Mouse (Mus musculus): ENCODE data around the gene Prss27. TPM values are rescaled to one million over a fixed set of nuclear protein-coding genes. Genes with fewer than 3 reads are reported as not detected.
"Not testable (repeated sequence)": the region's sequence is repeated elsewhere in the genome, so short reads cannot be mapped to it uniquely, and the experiment has no call there.

Prss27 gene
- polyA plus RNA-seq, 1 experiment from 2014 or later = 0.17 TPM

DNA sequence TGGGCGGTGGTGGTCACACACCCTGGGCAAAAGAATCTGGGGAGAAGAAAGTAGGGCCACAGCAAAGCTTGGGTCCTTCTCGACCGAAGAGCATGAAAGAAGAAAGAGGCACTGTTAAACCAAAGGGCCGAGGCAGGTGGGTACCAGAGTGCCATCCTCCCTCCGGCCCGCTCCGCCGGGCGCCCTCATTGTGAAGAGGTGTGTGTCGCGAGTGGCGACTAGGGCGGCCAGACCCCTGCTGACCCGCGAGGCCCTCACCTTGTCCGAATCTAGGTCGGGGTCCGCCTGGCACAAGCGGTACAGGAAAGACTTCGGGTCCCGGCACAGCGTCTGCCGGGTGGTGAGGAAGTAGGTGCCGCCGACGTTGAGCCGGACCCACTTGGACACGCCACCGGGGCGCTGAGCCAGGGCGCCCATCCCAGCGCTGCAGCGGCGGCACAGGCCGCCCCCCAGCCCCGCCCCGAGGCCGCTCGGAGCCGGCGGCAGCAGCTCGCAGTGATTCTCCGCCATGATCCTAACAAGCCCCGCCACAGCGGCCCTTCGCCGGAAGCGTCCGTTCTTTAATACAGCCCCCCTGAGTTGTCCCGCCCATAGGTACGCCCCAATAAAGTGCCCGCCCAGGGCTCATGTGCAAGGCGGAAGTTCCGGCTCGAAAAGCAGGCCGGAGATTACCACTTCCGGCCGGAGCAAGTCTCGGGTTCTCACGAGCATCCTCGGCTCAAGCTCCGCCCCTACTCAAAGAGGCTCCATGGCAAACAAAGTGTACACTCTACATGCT lies 35.2 kb downstream of the Prss27 start, which contains the start of gene Kctd5:
Gene Kctd5, minus strand, starts transcription at position 567 of the 778 bp plus-strand sequence.
- Histone ChIP-seq H3K27me3 (replicated peaks; ENCODE audit: control insufficient read depth, insufficient read depth, low read length) (no peaks in the 10 kb centered on the region), H3K9me3 (ENCODE audit: control insufficient read depth, low read length) (no peaks in the 10 kb centered on the region), H3K4me2 (ENCODE audit: low read depth, low read length) (peak within 1 kb of the TSS; percentile 52), H3K27ac (ENCODE audit: low read length) (peak within 1 kb of the TSS; percentile 84), H3K9ac (ENCODE audit: low read depth, low read length) (peak within 1 kb of the TSS; percentile 95), H3K4me1 (ENCODE audit: control insufficient read depth, insufficient read depth, low read length) (peaks cover 5% of the 10 kb centered on the region; the same call in 1 of the 2 replicates), H3K4me3 (ENCODE audit: low read length) (peak within 1 kb of the TSS; percentile 86), H3K36me3 (ENCODE audit: control insufficient read depth, insufficient read depth, low read length) (0 out of 2 replicates have a peak, but pooled peaks cover 1% of the 10 kb centered on the region)
- ATAC-seq = peak; percentile 97
- under 1% methylated on average over 56 of the region's 62 CpGs for WGBS

DNA sequence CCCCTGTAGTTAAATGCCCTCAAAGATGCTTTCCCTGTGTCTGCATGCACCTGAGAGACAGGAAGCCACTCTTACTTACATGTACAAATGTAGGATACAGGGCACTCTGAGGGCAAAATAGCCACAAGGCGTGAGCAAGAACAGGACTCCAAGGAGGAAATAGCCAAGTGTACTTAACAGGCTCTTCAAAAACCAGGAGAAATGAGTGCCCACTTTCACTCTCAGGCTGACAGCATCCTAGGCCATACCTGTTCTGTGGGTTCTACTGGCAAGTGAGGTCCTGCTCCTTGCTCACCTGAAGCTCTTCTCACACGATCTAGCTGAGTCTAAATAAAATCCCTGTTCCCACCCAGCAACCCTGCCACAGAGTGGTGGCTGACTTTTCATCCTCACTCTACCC lies 39.2 kb downstream of the Prss27 start:
- WGBS = 89% methylated on average over 2 of the region's 2 CpGs
- H3K4me1 ChIP-seq (ENCODE audit: control insufficient read depth, insufficient read depth, low read length) = 0 out of 2 replicates have a peak, but pooled peaks cover 1% of the 10 kb centered on the region
- no peaks in the 10 kb centered on the region for H3K27me3 ChIP-seq (replicated peaks; ENCODE audit: control insufficient read depth, insufficient read depth, low read length)
- no peak overlapping the region for H3K9ac ChIP-seq (ENCODE audit: low read depth, low read length)
- H3K4me2 ChIP-seq (ENCODE audit: low read depth, low read length) = no peak overlapping the region
- peaks cover 11% of the 10 kb centered on the region; the same call in 1 of the 2 replicates for H3K36me3 ChIP-seq (ENCODE audit: control insufficient read depth, insufficient read depth, low read length)
- no peak overlapping the region for H3K27ac ChIP-seq (ENCODE audit: low read length)
- H3K4me3 ChIP-seq (ENCODE audit: low read length) = no peak overlapping the region
- no peaks in the 10 kb centered on the region for H3K9me3 ChIP-seq (ENCODE audit: control insufficient read depth, low read length)
- ATAC-seq = no peak

DNA sequence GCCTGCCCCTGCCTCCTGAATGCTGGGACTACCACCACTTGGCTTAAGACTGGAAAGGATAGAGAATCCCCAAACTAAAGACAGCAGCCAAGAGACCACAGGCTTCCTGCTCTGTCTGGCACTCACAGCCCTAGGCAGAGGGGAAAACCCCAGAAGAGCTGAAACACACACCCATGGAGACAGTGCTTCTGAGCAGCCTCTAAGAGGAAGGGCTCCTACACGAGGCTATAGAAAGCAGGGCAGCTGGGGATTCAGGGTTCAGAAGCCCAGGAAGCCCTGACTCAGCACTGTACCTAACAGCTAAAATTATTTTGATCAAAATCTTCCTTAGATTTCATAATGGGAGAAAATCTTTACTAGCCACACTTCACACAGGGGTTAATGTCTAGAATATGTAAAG lies 46.6 kb downstream of the Prss27 start:
- no peaks in the 10 kb centered on the region for H3K9me3 ChIP-seq (ENCODE audit: control insufficient read depth, low read length)
- no peaks in the 10 kb centered on the region for H3K4me1 ChIP-seq (ENCODE audit: control insufficient read depth, insufficient read depth, low read length)
- H3K9ac ChIP-seq (ENCODE audit: low read depth, low read length) = no peak overlapping the region
- H3K27ac ChIP-seq (ENCODE audit: low read length) = no peak overlapping the region
- 48% methylated on average over 1 of the region's 1 CpGs for WGBS
- no peaks in the 10 kb centered on the region for H3K27me3 ChIP-seq (replicated peaks; ENCODE audit: control insufficient read depth, insufficient read depth, low read length)
- H3K4me2 ChIP-seq (ENCODE audit: low read depth, low read length) = no peak overlapping the region
- ATAC-seq = no peak
- peaks cover 1% of the 10 kb centered on the region; the same call in 1 of the 2 replicates for H3K36me3 ChIP-seq (ENCODE audit: control insufficient read depth, insufficient read depth, low read length)
- no peak overlapping the region for H3K4me3 ChIP-seq (ENCODE audit: low read length)

DNA sequence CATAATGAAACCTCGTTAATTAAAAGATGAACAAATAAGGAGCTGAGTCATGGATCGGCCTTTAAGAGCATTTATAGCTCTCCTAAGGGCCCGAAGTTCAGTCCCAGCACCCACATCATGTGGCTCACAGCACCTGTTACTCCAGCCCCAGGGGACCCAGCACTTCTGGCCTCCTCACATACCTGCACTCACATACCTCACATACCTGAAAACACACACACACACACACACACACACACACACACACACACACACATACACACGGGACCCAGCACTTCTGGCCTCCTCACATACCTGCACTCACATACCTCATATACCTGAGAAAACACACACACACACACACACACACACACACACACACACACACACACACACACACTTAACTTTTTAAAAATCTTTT lies 48.5 kb downstream of the Prss27 start:
- H3K4me3 ChIP-seq (ENCODE audit: low read length); H3K4me1 ChIP-seq (ENCODE audit: control insufficient read depth, insufficient read depth, low read length); H3K9me3 ChIP-seq (ENCODE audit: control insufficient read depth, low read length); H3K27me3 ChIP-seq (replicated peaks; ENCODE audit: control insufficient read depth, insufficient read depth, low read length); ATAC-seq; H3K36me3 ChIP-seq (ENCODE audit: control insufficient read depth, insufficient read depth, low read length); H3K27ac ChIP-seq (ENCODE audit: low read length); H3K4me2 ChIP-seq (ENCODE audit: low read depth, low read length); H3K9ac ChIP-seq (ENCODE audit: low read depth, low read length): not testable (repeated sequence)
- WGBS = 89% methylated on average over 4 of the region's 4 CpGs

DNA sequence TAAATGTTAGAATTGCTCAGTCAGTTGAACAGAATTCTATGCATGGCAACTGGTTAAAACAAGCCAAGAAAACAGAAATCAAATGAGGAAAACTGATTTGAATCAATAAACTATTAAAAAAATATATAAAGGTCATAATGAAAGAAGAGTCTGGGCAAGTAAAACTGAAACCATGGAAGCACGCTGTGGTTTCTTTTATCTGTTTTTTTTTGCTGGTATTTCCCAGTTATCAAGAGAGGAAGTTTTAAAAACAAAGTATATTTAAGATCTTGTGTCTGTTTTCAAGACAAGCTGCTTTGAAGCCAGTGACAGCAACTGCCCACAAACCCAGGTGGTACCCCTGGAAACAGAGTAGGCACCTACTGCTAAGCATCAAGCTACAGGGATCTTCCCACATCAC lies 52.6 kb downstream of the Prss27 start:
- ATAC-seq = no peak

More for the DNA sequence above, 52.6 kb downstream of the Prss27 start:
- Histone ChIP-seq H3K4me2 (ENCODE audit: low read depth, low read length) (no peak overlapping the region), H3K4me1 (ENCODE audit: control insufficient read depth, insufficient read depth, low read length) (no peaks in the 10 kb centered on the region), H3K9ac (ENCODE audit: low read depth, low read length) (no peak overlapping the region), H3K9me3 (ENCODE audit: control insufficient read depth, low read length) (no peaks in the 10 kb centered on the region), H3K27me3 (replicated peaks; ENCODE audit: control insufficient read depth, insufficient read depth, low read length) (no peaks in the 10 kb centered on the region), H3K27ac (ENCODE audit: low read length) (no peak overlapping the region), H3K4me3 (ENCODE audit: low read length) (no peak overlapping the region), H3K36me3 (ENCODE audit: control insufficient read depth, insufficient read depth, low read length) (peaks cover 12% of the 10 kb centered on the region)
- 100% methylated on average over 1 of the region's 1 CpGs for WGBS

Small RNA genes within 50 kb of the gene (microRNA-seq; reads per million reads assigned to microRNA genes)
- gene Gm27700 = not detected

Other genes with a start within 250 kb of the Prss27 start
- gene Srrm2, start 247.6 kb upstream of the Prss27 start, polyA plus RNA-seq (2015; fragmentation: Nextera tagmentation; extraction: Ambion mirVana) = 319 and 373 TPM in 2 replicates
- gene Elob, start 209.0 kb upstream of the Prss27 start, polyA plus RNA-seq (2015; fragmentation: Nextera tagmentation; extraction: Ambion mirVana) = 836 and 930 TPM in 2 replicates
- 0.17 TPM in 1 of 2 replicates, not detected in the other for gene Prss33, start 202.1 kb upstream of the Prss27 start, polyA plus RNA-seq (2015; fragmentation: Nextera tagmentation; extraction: Ambion mirVana)
- gene Prss32, start 194.3 kb upstream of the Prss27 start, polyA plus RNA-seq (2015; fragmentation: Nextera tagmentation; extraction: Ambion mirVana) = 11.8 and 14.5 TPM in 2 replicates
- 2.7 and 3.4 TPM in 2 replicates for gene Prss41, start 194.0 kb upstream of the Prss27 start, polyA plus RNA-seq (2015; fragmentation: Nextera tagmentation; extraction: Ambion mirVana)
- gene Prss21, start 170.1 kb upstream of the Prss27 start, polyA plus RNA-seq (2015; fragmentation: Nextera tagmentation; extraction: Ambion mirVana) = not detected in 2 replicates
- not detected in 2 replicates for gene Dcpp1, start 157.3 kb upstream of the Prss27 start, polyA plus RNA-seq (2015; fragmentation: Nextera tagmentation; extraction: Ambion mirVana)
- not detected in 2 replicates for gene Dcpp2, start 157.3 kb upstream of the Prss27 start, polyA plus RNA-seq (2015; fragmentation: Nextera tagmentation; extraction: Ambion mirVana)
- not detected in 2 replicates for gene Dcpp3, start 120.7 kb upstream of the Prss27 start, polyA plus RNA-seq (2015; fragmentation: Nextera tagmentation; extraction: Ambion mirVana)
- gene Sbp, start 96.5 kb upstream of the Prss27 start, polyA plus RNA-seq (2015; fragmentation: Nextera tagmentation; extraction: Ambion mirVana) = not detected in 2 replicates
- gene Sbpl, start 82.9 kb upstream of the Prss27 start, polyA plus RNA-seq (2015; fragmentation: Nextera tagmentation; extraction: Ambion mirVana) = not detected in 2 replicates
- 3.2 and 4.3 TPM in 2 replicates for gene Prss30, start 57.6 kb upstream of the Prss27 start, polyA plus RNA-seq (2015; fragmentation: Nextera tagmentation; extraction: Ambion mirVana)
- gene Prss22, start 40.0 kb upstream of the Prss27 start, polyA plus RNA-seq (2015; fragmentation: Nextera tagmentation; extraction: Ambion mirVana) = 0.13 and 0.26 TPM in 2 replicates
- 69.7 and 70.0 TPM in 2 replicates for gene Kctd5, start 35.3 kb downstream of the Prss27 start, polyA plus RNA-seq (2015; fragmentation: Nextera tagmentation; extraction: Ambion mirVana)
- 35.9 and 36.8 TPM in 2 replicates for gene Pdpk1, start 112.8 kb downstream of the Prss27 start, polyA plus RNA-seq (2015; fragmentation: Nextera tagmentation; extraction: Ambion mirVana)
- 58.9 and 75.9 TPM in 2 replicates for gene Amdhd2, start 125.6 kb downstream of the Prss27 start, polyA plus RNA-seq (2015; fragmentation: Nextera tagmentation; extraction: Ambion mirVana)
- gene Atp6v0c, start 131.6 kb downstream of the Prss27 start, polyA plus RNA-seq (2015; fragmentation: Nextera tagmentation; extraction: Ambion mirVana) = 783 and 890 TPM in 2 replicates
- 5.5 and 6.1 TPM in 2 replicates for gene Tbc1d24, start 167.4 kb downstream of the Prss27 start, polyA plus RNA-seq (2015; fragmentation: Nextera tagmentation; extraction: Ambion mirVana)
- gene Ntn3, start 171.4 kb downstream of the Prss27 start, polyA plus RNA-seq (2015; fragmentation: Nextera tagmentation; extraction: Ambion mirVana) = 3.1 and 3.5 TPM in 2 replicates
- 8.7 TPM in 2 replicates for gene Tedc2, start 182.7 kb downstream of the Prss27 start, polyA plus RNA-seq (2015; fragmentation: Nextera tagmentation; extraction: Ambion mirVana)
- 45.6 and 49.9 TPM in 2 replicates for gene Ccnf, start 213.3 kb downstream of the Prss27 start, polyA plus RNA-seq (2015; fragmentation: Nextera tagmentation; extraction: Ambion mirVana)

Data from intestine, embryonic 16.5 days (tissue).